Mouse (Mus musculus) granulocyte monocyte progenitor cell, adult 5-6 weeks (primary cell): ENCODE measurements at regions not wholly inside any gene's neighbourhood (a gene's known extent, or its start where the extent isn't known, plus 50 kb on each side); places are given as distances from the start of the nearest gene placed in this dataset.
"Not testable (repeated sequence)": the region's sequence is repeated elsewhere in the genome, so short reads cannot be mapped to it uniquely, and the experiment has no call there.

Source experiments
- ATAC-seq: replicated peaks from 2 replicates; pipeline ENCODE4 v1.8.0; 2016; ENCODE audit warnings: mild to moderate bottlenecking, moderate TSS enrichment, inconsistent platforms; ENCODE audit not compliant: poor library complexity, severe bottlenecking

DNA sequence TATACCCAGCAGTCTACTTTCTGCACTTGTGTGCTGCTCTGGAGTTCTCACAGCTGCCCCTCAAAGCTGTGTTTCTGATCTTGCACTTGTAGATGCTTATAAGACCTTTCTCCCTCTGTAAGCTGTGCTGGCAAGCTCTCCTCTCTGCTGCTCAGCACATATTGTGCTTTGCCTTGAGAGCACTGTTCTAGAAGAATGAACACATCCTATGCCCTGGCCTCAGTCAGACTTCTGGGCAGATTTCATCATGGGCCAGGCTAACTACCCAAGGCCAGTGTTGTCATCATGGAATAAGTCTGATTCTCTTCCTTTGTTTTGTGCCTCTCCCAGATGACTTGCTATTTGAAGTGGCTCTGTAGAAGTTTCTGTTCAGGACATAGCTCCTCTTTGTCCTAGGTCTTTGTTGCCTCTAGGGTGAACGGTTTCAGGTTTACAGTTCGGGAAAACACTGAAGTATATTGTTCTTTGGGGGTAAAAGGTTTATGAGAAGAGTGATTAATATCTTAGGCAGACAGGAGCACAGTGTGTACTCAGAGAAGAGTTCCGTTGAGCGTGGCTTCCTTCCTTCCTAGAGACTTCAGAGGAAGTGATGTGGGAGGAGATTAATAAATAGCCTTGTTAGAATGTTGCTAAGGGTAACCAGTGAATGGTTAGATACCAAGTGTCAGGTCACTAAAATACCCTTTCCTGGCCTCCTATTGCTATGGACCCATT is 70.8 kb downstream of the Pcdh18 start:
- ATAC-seq, result no peak

DNA sequence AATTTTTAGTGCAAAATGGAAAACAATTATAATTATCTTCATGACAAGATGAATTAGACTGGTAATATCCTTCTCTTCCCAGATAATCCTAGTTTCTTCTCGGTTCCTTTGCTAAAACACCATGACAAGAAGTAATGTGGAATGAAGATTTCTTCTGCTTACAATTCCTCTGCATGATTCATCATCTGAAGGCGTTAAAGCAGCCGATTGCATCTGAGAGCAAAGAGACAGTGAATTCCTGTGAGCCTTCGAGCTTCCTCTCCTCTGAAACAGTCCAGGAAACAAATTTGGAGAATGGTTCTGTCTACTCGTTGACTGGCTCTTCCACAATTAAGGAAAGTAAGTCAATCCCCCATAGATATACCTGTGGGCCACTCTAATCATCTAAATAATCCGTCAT is 82.2 kb downstream of the Pcdh18 start:
- ATAC-seq, result no peak

DNA sequence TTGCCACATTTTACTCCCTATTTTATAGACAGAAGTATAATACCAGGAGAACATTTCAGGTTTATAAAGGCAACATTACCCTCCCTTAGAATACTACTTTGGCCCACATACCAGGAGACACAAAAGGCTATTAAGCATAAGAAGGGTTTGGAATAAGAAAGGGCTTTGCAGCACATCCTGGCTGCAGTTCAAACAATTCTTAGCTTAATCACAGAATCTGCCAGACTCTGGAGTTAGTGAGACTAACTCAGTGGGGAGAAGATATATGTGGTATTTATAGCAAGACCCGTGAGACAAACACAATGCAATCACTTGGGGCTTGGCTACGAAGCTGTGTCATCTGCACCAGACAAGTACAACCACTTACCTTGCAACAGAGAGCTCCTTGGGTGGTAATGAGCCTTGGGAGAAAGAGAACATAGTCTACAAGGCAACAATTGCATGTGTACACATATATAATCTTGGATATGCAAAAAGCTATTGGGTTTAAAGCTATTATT is 84.4 kb downstream of the Pcdh18 start:
- no peak for ATAC-seq

DNA sequence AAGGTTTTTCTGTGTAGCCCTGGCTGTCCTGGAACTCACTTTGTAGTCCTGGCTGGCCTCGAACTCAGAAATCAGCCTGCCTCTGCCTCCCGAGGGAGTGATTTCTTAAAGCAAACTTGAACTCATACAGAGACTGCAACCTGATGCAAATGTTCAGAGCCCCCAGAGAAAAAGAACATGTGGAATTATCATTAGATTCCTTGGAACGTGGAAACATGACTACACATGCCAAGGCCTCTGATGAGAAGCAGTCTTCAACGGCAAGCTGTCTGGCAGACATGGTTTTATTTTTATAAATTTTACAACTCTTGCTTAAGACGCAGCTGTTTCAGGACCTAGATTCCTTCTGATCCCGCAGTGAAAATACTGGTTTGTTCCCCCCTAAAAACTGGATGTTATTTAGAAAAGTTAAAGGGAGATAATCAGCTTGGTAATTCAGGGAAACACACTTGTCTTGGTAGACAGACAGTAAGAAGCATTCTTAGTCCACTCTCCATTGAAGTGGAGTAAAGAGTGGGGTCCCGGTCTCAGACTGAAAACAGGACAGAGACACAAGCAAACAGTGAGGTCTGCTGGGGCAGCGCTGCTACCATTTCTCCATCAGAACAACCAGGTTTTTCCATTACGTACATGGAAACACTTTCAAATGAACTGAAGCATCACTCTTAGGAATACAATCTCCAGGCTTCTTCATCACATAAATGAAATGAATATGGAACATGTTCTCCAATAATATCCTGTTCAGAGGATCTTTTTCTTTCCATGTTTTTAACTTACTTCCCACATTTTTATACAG is 89.4 kb downstream of the Pcdh18 start:
- ATAC-seq, result no peak

DNA sequence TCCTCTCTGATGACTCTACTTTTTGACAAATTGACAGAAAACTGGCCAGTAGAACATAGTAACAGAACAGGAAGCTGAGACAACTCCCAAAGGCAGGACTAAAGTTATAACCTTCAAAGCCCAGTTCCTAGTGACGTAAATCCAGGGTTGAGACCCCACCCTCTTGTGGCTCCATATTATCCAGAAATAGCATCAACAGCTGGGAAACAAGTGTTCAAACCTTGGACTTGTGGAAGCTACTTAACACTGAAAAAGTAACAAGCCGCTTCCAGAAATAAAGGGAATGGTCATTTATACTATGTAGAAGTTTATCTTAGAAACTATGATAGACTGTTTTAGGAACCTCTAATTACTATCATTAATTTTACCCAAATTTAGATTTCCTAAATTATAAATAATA is 90.6 kb downstream of the Pcdh18 start:
- ATAC-seq, result no peak

DNA sequence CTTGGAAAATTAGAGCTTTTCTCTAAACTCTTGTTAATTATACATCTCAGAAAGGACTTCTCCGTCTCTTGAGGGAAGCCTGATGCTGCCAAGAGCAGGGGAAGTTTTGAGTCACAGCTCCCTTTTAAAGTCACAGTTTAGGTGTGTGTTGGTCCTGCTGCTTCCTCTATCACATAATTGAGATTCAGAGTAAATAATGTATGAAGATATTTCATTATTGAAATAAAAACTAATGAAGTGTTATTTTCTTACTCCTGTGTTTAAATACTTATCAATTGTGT is 108.3 kb downstream of the Pcdh18 start:
- no peak for ATAC-seq

DNA sequence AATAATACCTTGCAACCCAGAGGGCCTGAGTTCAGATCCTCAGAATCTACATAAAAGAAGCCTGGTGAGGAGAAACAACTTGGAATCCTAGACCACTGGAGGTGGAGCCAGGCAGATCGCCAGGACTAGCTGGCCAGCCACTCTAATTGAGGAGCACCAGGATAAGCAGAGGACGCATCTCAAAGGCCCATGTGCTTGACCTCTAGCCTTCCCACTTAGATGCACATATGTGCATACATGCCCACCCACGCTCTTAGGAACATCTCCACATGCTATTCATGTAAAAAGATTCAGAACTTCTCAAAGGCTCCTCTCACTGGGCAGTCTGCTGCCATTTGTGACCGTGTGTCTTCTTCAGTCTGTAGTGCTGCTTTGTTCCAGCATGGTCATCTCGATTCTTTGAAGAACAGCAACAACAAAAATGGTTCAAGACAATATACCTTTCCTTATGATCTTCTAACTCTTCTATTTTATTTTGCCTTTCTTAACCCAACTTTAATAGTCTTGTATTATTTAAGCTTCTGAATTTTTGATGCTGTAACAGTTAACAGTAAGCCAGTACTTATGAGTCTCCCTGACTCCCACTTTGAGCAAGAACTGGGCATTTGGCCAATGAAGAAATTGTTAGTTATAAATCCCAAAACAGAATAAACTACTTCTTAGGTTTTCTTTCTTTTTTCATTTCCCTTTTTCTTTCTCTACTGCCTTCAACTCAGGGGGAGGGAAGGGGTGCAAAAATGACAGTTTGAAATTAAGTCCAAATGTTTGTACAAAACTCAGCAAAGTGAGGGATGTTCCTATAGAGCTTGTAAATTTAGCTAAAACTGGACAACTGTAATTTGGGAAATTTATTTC is 108.9 kb downstream of the Pcdh18 start:
- no peak; the same call in 1 of the 2 replicates for ATAC-seq

DNA sequence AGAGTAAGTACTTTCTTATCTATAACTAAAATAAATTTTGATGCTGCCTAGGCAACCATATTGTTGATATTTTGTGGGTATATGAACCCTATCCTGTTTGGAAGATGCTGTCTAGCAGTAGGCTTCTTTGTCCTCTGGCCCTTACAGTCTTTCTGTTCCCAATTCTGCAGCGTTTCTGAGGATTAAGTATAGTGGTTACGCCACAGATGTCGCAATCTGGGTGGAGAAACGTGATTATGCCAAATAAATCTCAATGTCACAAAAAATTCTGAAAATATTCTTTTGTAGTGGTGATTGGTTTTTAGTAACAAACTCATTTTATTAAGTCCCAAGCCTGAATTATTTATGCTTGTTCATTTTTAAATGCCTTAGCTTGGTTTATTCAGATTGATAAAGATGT is 112.1 kb downstream of the Pcdh18 start:
- 0 out of 2 replicates have a peak, but pooled peaks have one; percentile 42 for ATAC-seq

DNA sequence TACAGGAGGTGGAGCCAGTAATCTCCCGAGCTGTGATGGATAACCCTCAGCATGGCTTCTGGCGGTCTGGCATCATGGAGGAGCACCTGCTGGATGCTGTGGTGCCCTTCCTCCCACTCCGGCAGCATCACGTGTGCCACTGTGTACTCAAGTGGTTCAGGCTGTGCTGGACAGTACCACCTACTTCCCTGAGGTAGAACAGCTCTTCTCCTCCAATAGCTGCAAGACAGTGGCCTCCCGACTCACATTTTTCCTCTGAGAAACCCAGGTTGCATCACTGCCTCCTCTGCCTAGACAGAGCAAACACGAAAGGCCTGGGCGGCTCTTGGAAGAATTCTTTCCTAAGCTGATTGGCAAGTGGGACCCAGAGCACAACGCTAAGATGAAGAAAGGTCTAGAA is 113.3 kb downstream of the Pcdh18 start:
- no peak for ATAC-seq

DNA sequence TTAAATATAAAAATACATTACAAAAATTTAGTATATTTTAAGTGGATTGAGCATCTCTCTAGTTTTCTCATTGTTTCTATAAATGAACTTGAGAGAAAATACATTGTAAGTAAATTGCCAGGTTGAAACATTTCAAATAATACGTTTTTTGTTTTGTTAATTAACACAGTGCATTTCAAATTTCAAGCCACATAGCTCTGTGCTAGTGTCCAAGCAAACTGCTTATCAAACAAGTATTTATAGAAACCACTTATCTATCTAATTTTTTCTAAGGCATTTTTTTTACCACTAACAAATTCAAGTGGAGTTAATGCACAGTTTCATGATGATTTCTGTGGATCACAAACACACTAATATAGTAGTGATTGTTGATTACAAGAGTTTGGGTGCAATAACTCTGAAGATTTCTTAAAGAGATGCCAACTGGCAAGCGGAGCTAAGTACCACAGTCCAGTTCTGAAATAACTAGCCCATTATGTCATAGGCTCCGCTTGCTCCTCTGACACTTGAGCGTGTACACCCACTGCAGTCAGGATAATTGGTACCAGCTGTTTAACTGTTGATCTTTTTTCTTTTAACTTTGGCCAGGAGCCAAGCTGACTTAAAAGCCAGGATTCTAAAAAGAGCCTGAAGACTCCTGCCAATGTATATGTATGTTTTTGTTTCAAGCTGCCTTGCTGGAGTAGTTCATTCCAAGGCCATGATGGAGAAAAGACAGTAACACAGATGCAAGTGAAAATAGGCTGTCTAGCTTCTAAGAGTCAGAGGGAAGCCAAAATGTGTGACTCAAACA is 115.0 kb downstream of the Pcdh18 start:
- ATAC-seq, result no peak

DNA sequence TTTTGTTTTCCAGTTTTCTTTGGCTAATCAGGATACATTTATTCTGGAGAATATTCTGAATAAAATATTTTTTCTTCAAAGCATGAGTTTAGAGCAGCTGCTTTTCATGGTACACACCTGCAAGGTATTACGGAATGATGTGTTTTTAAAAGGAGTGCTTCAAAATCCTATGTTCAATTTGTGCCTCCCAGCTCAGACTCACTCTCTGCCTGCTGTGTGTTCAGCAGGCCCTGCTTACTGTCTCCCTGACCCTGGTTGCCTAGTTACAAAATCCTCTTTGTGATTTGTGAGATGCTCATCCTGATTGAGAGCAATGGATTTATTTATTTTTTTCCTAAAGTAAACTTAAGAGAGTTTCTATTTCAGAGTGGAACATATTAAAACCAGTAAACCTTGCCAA is 115.7 kb downstream of the Pcdh18 start:
- ATAC-seq, result no peak

DNA sequence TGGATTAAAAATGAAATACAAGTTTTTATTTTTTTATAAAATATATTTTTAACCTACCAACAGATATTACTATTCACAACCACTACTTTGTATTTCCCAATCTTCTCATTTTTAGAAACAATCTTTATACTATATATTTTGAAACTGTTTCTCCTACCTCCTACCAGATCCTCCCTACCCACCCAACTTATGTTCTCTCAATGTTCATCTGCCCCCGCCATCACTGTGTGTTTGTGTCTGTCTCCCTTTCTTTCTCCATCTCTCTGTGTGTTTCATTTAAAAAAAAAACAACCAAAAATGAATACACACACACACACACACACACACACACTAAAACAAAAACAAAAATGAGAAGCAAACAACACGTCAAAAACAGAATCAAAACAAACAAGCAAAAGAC is 118.5 kb downstream of the Pcdh18 start:
- ATAC-seq, result no peak

DNA sequence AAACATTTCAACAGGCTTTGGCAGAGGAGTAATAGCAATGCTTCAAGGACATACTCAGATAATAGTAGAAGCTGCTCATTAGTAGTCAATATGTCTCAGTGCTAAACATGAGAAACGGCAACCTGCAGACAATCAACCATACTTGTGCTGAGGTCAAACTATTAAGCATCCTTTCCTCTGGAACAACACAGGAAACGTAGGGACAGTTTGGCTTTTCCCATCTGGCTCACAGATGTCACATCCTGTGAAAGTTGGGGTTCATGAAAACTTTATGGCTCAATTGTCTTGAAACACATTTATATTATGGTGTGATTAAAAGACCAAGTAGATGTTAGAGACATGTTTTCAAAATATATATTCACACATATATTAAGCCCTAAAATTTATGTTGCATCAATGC is 120.4 kb downstream of the Pcdh18 start:
- no peak for ATAC-seq

DNA sequence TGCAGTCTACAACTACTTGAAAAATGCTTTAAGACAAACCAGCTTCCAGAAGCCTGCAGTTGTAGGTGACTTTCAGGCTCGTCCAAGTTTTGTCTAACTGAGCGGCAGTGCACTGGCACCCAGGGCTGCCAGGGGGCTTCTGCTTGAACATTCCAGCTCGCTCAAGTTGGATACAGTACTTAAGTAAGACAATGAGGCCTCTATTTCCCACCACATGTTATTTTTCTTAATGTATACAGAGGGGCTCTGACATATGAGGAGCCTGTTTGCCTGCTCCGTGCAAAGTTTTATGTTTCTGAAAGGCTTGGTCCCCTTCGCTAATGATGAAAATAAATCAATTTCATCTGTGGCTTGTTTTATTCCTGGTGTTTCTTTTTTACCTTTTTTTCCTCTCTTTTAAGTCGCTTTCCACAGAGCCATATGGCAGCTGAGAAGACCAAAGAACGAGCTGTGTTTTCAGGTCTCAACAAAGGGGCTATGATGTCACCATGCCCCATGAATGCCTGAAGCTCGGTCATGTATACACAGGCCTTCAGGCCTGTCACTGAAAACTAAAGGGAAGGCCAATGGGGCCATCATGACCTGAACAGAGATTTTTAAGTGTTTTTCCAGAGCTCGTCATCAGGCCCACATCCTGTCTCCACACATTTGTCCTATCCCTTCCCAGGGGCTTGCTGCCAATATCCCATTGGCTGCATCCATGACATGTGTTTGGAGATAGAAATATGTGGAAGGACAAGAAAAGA is 164.2 kb downstream of the Pcdh18 start:
- no peak for ATAC-seq

DNA sequence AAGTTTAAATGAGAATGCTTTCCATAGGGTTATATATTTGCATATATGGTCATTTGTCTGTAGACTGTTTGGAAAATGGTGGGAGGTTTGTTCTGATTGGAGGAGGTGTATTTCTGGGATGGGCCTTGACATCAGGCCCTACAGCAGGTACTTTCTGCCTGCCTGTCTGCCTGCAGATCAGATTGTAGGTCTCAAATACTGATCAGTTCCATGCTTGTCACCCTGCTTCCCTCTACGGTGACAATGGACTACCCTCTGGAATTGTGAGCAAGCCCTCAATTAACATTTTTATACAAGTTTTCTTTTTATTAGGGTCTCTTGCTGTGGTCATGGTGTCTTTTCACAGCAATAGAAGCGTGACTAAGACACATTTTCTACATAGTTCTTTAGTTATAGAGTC is 166.9 kb downstream of the Pcdh18 start:
- ATAC-seq, result no peak

DNA sequence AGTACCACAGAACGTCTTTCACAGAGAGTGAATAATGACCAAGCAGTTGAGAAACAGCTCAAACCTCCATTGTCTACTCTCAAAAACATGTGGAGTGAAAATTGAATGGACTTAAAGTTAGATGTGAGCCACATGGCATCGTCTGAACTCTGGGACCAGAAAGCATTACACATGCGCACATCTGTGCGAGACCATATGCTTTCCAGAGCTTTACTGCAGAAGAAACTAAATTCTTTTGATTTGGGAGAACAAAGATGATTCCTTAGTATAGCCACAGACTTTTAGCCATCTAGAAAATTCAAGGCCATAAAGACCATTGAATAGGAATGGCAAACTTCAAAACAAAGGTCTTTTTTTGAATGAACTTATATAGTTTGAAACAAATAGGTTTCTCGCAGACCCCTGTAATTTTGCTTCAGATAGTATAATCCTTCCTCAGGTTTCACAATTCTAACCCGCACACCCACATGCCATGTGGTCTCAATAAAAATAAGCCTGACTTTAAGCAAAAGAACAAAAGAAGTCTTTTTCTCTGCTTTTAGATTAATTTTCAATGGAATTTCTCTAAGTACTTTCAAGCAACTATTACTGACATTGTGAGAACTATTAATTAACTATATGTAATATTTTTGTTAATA is 170.5 kb downstream of the Pcdh18 start:
- no peak for ATAC-seq

DNA sequence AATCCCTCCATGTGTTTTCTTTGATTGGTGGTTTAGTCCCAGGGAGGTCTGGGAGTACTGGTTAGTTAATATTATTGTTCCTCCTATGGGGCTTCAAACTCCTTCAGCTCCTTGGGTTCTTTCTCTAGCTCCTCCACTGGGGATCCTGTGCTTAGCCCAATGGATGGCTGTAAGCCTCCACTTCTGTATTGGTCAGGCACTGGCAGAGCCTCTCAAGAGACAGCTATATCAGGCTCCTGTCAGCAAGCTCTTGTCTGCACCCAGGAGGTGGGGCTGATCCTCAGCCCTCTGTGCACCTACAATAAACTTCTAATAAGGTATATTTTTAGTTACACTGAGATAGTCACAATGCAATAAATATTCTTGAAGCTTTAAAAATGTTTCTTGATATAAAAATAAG is 171.2 kb downstream of the Pcdh18 start:
- not testable (repeated sequence) for ATAC-seq

DNA sequence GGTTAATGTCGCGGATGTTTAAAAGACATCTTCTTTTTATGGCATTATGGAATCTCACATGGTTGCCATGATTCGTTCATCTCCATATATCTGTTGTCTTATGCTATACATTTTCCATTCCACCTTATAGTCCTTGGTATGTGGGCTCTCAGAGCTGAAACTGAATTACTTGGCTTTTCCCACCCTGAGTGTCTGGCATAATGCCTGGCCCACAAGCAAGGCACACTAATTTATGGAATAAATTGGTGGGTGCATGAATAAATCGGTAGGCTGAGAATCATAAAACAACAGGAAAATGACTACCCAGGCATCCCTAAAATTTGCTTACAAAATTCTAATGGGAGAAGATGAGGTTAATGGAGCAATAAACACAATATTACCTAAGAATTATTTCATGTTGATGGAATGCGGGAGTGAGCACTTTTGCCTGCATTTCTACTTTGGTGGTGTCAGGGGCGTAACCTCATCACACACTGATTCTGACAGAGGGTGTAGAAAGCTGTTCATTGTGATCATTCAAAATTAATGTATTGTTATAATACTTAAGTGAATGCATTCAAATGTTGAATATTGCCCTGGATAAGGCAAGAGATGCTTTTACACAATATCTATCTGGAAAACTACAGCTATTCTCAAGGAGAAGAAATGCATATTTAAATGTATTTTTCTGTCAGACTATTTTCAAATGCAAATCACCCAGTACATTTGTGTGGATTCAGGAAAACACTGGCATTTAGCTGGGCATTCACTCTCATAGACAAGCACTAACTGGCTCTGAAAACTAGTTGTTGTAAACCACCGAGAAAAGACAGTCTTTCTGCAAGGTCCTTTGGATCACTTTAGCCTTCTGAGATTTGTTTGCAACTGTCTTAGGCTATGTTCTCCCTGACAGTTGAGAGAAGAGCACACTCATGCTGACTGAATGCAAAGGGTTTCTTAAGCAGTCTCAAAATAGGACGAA is 190.1 kb downstream of the Pcdh18 start:
- no peak for ATAC-seq
